Mouse (Mus musculus): ENCODE results near the gene Rnf8. TPM values are rescaled to one million over a fixed set of nuclear protein-coding genes. Genes with fewer than 3 reads are reported as not detected.

Gene Rnf8
- polyA plus RNA-seq, 1 experiment from 2014 or later: 117 TPM

DNA sequence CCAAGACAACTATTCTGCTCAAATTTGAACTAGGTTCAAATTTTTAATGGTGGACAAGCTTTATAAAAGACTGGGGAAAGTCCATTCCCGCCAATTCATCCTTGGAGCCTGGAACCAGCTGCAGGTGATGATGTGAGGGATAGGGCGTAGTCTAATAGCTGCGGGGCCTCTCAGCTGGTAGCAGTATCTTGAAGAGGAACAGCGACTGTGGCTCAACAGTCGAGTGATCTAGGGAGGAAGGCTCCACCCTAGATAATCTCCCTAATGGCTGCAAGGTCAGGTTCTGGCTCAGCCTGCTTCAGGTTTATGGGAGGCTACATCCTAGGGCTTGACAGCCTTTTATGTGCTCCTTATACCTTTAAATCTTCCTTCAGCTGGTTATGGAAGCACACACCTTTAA is 15.0 kb downstream of the Rnf8 start:
- no peaks in the 10 kb centered on the region for H3K9me3 ChIP-seq
- 93% methylated on average over 5 of the region's 5 CpGs for WGBS
- H3K4me2 ChIP-seq: no peak overlapping the region
- no peak overlapping the region for H3K9ac ChIP-seq
- no peak overlapping the region for H3K4me3 ChIP-seq (replicated peaks)
- ATAC-seq (ENCODE audit: low FRiP score): no peak
- peaks cover 89% of the 10 kb centered on the region for H3K36me3 ChIP-seq (replicated peaks)
- H3K27ac ChIP-seq: no peak overlapping the region
- no peaks in the 10 kb centered on the region for H3K27me3 ChIP-seq
- no peaks in the 10 kb centered on the region for H3K4me1 ChIP-seq

DNA sequence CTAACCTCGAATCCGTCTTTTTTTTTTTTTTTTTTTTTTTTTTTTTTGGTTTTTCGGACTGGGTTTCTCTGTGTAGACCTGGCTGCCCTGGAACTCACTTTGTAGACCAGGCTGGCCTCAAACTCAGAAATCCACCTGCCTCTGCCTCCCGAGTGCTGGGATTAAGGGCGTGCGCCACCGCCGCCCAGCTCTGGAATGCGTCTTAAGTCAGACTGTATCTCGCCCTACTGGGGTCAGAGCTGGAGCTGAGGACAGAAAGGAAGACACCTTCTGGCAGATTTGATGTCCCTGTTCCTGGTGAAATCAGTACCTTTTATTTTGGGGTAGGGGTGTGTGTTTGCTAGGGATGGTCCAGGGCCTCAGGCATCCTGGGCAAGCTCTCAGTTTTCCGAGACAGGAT is 17.7 kb downstream of the Rnf8 start:
- no peaks in the 10 kb centered on the region for H3K4me1 ChIP-seq

DNA sequence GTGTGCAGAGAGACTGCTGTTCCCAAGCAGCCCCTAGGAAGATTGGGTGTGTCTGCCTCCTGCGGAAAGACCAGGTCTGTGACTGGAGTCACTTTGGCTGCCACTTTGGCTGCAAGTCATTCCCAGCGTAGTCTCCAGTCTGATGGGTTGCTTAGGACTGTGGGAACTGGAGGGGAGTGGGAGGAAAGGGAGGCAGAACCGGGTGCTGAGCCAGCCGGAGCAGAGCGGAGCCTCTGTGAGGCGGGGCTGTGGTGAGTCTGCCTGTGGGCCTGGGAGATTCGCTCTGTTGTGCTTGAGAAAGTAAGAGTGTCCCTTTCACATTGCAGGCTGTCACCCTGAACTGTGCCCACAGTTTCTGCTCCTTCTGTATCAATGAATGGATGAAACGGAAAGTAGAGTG is 20.9 kb downstream of the Rnf8 start:
- WGBS: 90% methylated on average over 8 of the region's 8 CpGs
- Histone ChIP-seq H3K27ac (no peak overlapping the region), H3K4me1 (no peaks in the 10 kb centered on the region), H3K9me3 (no peaks in the 10 kb centered on the region), H3K27me3 (no peaks in the 10 kb centered on the region), H3K4me2 (no peak overlapping the region), H3K4me3 (replicated peaks) (no peak overlapping the region), H3K36me3 (replicated peaks) (peaks cover 89% of the 10 kb centered on the region), H3K9ac (no peak overlapping the region)
- ATAC-seq (ENCODE audit: low FRiP score): no peak

More for the DNA sequence above, 17.7 kb downstream of the Rnf8 start:
- peaks cover 88% of the 10 kb centered on the region for H3K36me3 ChIP-seq (replicated peaks)
- no peak overlapping the region for H3K9ac ChIP-seq
- no peak for ATAC-seq (ENCODE audit: low FRiP score)
- WGBS: 95% methylated on average over 11 of the region's 11 CpGs
- H3K27me3 ChIP-seq: no peaks in the 10 kb centered on the region
- no peaks in the 10 kb centered on the region for H3K9me3 ChIP-seq
- H3K4me2 ChIP-seq: no peak overlapping the region
- H3K4me3 ChIP-seq (replicated peaks): no peak overlapping the region
- no peak overlapping the region for H3K27ac ChIP-seq

DNA sequence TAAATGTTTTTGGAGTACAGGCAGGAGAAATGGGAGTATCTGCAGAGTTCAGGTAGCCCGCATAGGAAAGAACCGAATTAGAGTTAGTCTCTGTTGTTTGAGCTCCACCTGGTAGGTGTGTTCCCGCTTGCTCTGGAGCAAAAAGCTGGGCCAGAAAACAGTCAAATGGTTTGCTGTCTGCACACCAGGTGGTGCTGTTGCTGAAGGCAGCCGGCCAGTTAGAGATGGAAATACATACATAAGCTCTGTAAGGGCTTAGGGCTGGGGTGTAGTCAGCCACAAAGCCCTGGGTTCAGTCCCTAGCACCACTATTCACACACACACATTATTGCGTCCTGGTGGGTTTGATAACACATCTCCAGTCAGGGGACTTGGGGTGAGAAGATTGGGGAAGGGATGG is 21.5 kb downstream of the Rnf8 start:
- H3K9ac ChIP-seq: no peak overlapping the region
- WGBS: 73% methylated on average over 5 of the region's 5 CpGs
- no peaks in the 10 kb centered on the region for H3K9me3 ChIP-seq
- H3K27me3 ChIP-seq: no peaks in the 10 kb centered on the region
- no peak overlapping the region for H3K27ac ChIP-seq
- H3K36me3 ChIP-seq (replicated peaks): peaks cover 89% of the 10 kb centered on the region
- H3K4me1 ChIP-seq: no peaks in the 10 kb centered on the region
- H3K4me2 ChIP-seq: no peak overlapping the region
- no peak for ATAC-seq (ENCODE audit: low FRiP score)
- H3K4me3 ChIP-seq (replicated peaks): no peak overlapping the region

DNA sequence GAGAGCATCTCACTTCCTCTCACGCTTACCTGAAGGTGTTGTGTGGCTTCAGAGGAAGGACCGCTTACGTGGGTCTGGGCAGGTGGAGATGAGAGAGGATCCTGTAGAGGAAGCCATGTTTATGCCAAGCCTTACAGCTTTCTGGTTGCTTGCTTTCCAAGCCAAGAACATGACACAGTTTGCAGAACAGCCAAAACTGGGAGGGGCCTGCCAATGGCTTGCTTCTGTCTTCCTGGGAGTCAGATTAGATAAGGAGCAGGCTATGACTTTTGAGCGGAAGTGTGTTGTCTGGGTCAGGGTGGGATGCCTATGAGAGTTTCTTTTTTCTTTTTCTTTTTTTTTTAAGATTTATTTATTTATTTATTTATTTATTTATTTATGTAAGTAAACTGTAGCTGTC is 22.8 kb downstream of the Rnf8 start:
- H3K9ac ChIP-seq: no peak overlapping the region
- no peak for ATAC-seq (ENCODE audit: low FRiP score)
- H3K4me3 ChIP-seq (replicated peaks): no peak overlapping the region
- H3K27me3 ChIP-seq: no peaks in the 10 kb centered on the region
- H3K27ac ChIP-seq: no peak overlapping the region
- no peaks in the 10 kb centered on the region for H3K9me3 ChIP-seq
- no peaks in the 10 kb centered on the region for H3K4me1 ChIP-seq
- 95% methylated on average over 4 of the region's 4 CpGs for WGBS
- no peak overlapping the region for H3K4me2 ChIP-seq
- peaks cover 92% of the 10 kb centered on the region for H3K36me3 ChIP-seq (replicated peaks)

DNA sequence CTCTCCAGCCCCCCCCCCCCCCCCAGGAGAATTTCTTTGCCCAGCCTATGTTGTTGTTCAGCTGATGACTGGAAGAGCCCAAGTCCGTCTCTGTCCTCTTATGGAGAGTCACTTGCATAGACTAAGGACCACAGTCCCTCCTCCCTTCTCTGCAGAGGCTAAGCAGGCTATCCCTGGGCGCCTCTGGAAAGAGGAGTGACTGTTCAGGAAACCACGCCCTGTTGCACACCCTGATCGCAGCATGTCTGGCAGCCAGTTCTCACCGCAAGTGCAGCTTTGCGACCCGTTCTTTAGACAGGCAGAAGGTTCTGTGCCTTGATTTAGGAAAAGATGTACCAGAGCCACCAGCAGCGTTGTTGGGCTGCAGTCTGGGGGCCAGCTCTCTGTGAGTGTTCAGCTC is 23.3 kb downstream of the Rnf8 start:
- H3K4me1 ChIP-seq: no peaks in the 10 kb centered on the region
- peaks cover 94% of the 10 kb centered on the region for H3K36me3 ChIP-seq (replicated peaks)
- no peaks in the 10 kb centered on the region for H3K27me3 ChIP-seq
- no peak overlapping the region for H3K27ac ChIP-seq
- H3K9ac ChIP-seq: no peak overlapping the region
- H3K4me3 ChIP-seq (replicated peaks): no peak overlapping the region
- ATAC-seq (ENCODE audit: low FRiP score): no peak
- H3K9me3 ChIP-seq: no peaks in the 10 kb centered on the region
- 84% methylated on average over 8 of the region's 8 CpGs for WGBS
- no peak overlapping the region for H3K4me2 ChIP-seq

DNA sequence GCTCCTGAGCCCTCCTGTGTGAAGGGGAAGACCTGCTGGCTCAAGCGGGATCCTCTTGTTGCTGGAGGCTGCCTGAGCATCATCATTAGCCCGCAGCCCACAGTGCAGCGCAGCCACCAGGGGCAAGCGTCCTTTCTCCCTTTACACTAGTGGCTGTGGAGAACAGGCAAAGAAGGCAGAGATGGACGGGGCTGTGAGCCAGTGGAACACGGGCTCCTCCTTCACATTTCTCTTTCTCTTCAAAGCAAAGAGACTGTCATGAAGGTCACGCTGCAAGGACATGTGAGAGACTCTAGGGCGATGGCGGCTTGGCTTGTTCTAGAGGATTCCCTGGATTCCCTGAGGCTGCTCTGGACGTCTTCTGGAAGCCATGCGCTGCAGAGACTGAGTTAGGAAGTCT is 26.4 kb downstream of the Rnf8 start:
- Histone ChIP-seq H3K36me3 (replicated peaks) (peaks cover 74% of the 10 kb centered on the region), H3K4me2 (no peak overlapping the region), H3K4me3 (replicated peaks) (no peak overlapping the region), H3K9me3 (no peaks in the 10 kb centered on the region), H3K4me1 (no peaks in the 10 kb centered on the region), H3K27ac (no peak overlapping the region), H3K27me3 (no peaks in the 10 kb centered on the region), H3K9ac (no peak overlapping the region)
- no peak for ATAC-seq (ENCODE audit: low FRiP score)
- 93% methylated on average over 11 of the region's 11 CpGs for WGBS

DNA sequence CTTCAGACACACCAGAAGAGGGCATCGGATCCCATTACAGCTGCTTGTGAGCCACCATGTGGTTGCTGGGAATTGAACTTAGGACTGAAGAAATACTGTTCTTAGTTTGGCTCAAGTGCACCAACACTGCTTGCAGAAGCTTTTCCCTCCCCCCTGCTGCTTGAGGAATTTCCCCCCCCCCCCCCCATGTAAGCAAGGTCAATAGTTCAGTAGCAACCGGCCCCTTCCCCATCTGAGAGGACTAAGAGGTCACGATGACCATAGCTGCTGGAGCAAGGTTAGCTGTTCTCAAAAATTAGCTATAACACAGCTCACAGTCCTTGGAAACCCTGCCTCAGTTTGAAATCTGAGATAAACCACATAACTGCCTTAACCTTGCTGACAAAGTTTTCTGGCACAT is 27.6 kb downstream of the Rnf8 start:
- H3K9ac ChIP-seq: no peak overlapping the region
- H3K9me3 ChIP-seq: no peaks in the 10 kb centered on the region
- H3K27ac ChIP-seq: no peak overlapping the region
- no peak for ATAC-seq (ENCODE audit: low FRiP score)
- no peak overlapping the region for H3K4me2 ChIP-seq
- no peaks in the 10 kb centered on the region for H3K4me1 ChIP-seq
- no peak overlapping the region for H3K4me3 ChIP-seq (replicated peaks)
- no peaks in the 10 kb centered on the region for H3K27me3 ChIP-seq
- WGBS: 85% methylated on average over 3 of the region's 3 CpGs
- peaks cover 61% of the 10 kb centered on the region for H3K36me3 ChIP-seq (replicated peaks)

DNA sequence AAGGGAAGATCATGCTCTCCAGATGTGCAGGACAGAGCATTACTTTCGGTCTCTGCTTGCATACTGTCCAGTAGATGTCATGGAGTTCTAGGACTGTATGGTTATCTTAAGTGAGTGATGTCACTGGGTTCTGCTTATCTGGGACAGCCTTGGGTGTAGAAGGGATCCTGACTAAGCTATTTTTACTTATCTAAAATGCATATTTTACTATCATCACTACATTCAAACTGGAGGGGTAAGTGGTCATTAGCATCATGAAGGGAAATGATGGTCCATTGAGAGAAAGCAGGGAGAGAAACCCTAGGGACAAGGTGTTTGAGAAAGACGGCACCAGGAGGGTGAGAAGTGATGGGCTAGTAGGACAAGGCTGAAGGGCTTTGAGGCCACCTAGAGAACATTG is 43.7 kb downstream of the Rnf8 start:
- peaks cover 3% of the 10 kb centered on the region for H3K36me3 ChIP-seq (replicated peaks)
- H3K4me1 ChIP-seq: peaks cover 14% of the 10 kb centered on the region
- 85% methylated on average over 2 of the region's 2 CpGs for WGBS
- no peaks in the 10 kb centered on the region for H3K27me3 ChIP-seq
- no peak overlapping the region for H3K4me2 ChIP-seq
- H3K9me3 ChIP-seq: no peaks in the 10 kb centered on the region
- no peak overlapping the region for H3K4me3 ChIP-seq (replicated peaks)
- ATAC-seq (ENCODE audit: low FRiP score): no peak
- H3K9ac ChIP-seq: no peak overlapping the region
- no peak overlapping the region for H3K27ac ChIP-seq

DNA sequence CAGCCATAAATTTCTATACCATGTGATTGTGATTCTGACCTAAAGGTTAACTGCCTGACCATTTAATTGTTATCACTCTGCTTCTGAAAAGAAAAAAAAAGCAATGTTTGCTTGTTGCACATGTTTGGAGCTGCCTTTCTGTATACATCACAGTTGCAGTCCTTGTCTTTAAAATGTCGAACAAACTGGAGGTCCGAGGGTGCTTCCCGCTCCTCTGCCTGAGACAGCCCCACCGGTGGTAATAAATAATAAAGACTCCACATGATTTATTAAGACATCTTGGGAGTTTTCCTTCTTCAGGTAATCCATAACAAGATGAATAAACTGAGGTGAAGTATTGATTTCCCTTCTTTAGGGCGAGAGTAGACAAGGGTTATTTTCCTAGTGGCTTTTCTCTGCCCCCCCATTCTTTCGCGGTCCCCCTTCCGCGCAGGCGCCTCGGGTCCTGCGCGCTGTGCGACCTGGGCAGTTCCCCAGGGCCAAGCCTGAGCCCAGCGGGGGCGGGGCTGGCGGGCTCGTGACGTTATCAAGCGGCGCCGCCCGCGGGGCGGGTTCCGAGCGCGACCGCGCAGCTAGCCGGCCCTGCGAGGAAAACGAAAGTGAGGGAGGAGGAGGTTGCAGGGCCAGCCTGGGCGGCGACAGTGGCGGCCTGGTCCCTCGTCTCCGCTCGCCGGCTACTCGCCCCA is 45.6 kb downstream of the Rnf8 start, which contains the start of gene Cmtr1:
Cmtr1 (plus strand) TSS at position 520 of the 686 bp plus-strand sequence.
- H3K27me3 ChIP-seq: no peaks in the 10 kb centered on the region
- peak within 1 kb of the TSS; percentile 91 for H3K9ac ChIP-seq
- peaks cover 18% of the 10 kb centered on the region for H3K36me3 ChIP-seq (replicated peaks)
- H3K4me3 ChIP-seq (replicated peaks): peak within 1 kb of the TSS; percentile 96
- no peaks in the 10 kb centered on the region for H3K9me3 ChIP-seq
- 1% methylated on average over 33 of the region's 41 CpGs for WGBS
- H3K4me1 ChIP-seq: peaks cover 14% of the 10 kb centered on the region
- ATAC-seq (ENCODE audit: low FRiP score): peak; percentile 97
- H3K27ac ChIP-seq: peak within 1 kb of the TSS; percentile 92
- H3K4me2 ChIP-seq: peak within 1 kb of the TSS; percentile 96

DNA sequence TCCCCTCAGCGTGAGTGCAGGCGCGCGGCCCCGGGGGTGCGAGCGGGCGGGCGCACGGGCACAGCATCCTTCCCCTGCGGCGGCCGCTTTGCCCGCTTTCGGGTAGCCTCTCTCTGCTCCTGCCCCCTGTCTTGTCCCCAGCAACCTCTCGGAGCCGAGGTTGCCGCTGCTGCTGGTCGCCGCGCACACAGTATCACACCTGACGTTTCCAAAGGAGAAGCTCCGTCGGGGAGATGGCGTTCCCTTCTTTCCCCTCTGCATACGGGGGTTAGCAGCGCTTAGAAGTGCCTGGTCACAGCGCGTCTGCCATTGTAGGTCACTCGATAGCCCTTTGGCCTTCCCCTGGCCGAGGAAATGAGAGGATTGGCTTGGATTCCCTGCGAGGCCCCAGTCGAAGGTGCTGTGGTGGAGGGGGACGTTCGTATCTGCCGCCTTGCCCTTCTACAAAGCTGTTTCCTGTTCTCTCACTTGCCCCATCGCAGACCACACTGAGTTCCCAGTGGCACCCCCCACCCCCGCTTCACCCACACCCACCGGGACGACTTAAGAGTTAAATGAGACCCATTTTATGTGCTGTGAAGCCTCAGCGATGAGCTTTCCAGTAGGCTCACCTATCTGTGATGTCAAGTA is 46.3 kb downstream of the Rnf8 start:
- peak overlapping the region; percentile 96 for H3K4me2 ChIP-seq
- no peaks in the 10 kb centered on the region for H3K27me3 ChIP-seq
- WGBS: 1% methylated on average over 30 of the region's 41 CpGs
- H3K4me3 ChIP-seq (replicated peaks): peak overlapping the region; percentile 96
- peaks cover 19% of the 10 kb centered on the region for H3K36me3 ChIP-seq (replicated peaks)
- peak overlapping the region; percentile 92 for H3K27ac ChIP-seq
- H3K4me1 ChIP-seq: peaks cover 14% of the 10 kb centered on the region
- peak overlapping the region; percentile 91 for H3K9ac ChIP-seq
- H3K9me3 ChIP-seq: no peaks in the 10 kb centered on the region
- ATAC-seq (ENCODE audit: low FRiP score): no peak

DNA sequence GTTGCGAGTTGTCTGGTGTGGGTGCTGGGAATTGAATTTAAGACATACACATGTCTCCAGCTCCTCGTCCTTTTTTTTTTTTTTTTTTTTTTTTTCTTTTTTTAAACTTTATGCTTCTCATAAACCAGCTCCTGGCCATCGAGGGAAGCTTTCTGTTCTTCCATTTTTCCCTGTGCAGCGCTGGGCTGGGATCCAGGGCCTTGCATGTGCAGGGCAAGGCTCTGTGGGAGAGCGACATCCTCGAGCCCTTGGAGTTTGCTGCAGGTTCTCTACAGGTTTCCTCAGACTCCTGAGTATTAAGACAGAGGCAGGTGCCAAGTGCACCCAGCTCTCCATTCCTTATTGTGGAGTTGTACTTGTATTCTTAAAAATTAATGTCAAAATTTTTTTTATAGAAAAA is 47.6 kb downstream of the Rnf8 start:
- H3K27me3 ChIP-seq: no peaks in the 10 kb centered on the region
- ATAC-seq (ENCODE audit: low FRiP score): no peak
- H3K27ac ChIP-seq: no peak overlapping the region
- no peak overlapping the region for H3K4me2 ChIP-seq
- no peak overlapping the region for H3K4me3 ChIP-seq (replicated peaks)
- peaks cover 27% of the 10 kb centered on the region for H3K36me3 ChIP-seq (replicated peaks)
- no peaks in the 10 kb centered on the region for H3K9me3 ChIP-seq
- peaks cover 14% of the 10 kb centered on the region for H3K4me1 ChIP-seq
- WGBS: 96% methylated on average over 5 of the region's 6 CpGs
- H3K9ac ChIP-seq: no peak overlapping the region

All from forebrain, embryonic 12.5 days (tissue).